Mouse (Mus musculus) mammary gland, adult 2 months (tissue): ENCODE data around the gene Phka1. TPM values are rescaled to one million over a fixed set of nuclear protein-coding genes. Genes with fewer than 3 reads are reported as not detected.

Experiments used
- polyA plus RNA-seq: library from polyadenylated mRNA; depleted of rRNA; stranded (reverse); fragments of >200 nt; gene quantifications from 2 replicates; pipeline ENCODE4 v1.2.3, GENCODE M21; 2012; ENCODE audit warnings: low replicate concordance; rRNA removed

Phka1 gene
- 4.4 and 41.8 TPM in 2 replicates for polyA plus RNA-seq

DNA sequence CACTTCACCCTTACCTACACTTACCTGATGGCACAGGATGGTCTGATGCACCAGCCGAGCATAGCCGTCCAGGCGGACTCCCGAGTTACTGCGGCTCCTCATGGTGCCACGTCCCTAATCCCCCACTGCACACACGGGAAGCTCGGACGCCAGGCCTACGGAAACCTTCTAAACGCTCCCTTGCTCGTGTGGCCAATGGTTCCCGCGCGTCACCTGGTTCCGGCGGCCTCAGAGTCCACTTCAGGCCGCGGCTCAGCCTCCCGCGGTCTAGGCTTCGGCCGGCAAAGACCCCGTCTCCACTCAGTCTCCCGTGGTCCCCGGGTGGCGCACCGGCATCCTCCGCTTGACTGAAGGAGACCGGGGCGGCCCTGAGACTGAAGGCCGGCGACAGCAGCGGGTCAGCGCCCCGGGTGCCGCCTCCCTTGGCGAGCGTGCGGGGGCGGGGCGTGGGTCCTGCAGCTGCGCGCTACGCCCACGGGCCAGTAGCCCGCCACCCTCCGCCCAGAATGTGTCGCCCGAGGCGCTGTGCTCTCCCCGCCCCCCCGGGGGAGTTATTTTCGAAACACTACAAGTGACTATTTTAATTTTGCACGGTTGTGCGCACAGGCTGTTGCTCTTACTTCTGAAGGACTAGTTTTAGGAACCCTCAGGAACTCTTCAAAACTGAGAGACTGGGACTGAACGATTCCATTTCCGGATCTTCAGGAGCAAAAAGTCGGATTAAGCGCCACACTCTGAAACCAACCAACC lies at the start of gene Phka1:
Gene Phka1, minus strand, starts transcription at position 424 of the 750 bp plus-strand sequence.

DNA sequence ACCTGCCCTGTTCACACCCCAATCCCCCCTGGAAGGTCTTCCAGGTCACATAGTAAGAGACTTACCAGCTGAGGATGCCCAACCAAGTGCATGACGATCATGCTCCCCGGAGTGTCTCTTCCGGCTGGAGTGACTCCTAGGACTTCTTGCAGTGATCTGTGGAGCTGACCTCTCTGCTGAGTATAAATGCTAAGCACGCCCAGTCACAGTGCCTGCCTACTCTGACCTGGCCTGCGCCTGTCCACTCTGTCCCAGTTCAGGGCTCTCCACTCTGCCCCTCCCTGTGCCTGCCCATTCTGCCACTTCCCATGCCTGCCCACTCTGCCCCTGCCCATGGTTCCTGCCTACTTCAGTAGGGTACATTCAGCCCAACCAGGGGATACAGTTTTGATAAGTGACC lies 42.8 kb upstream of the Phka1 start, which contains the start of gene Gm3880:
Gene Gm3880, minus strand, starts transcription at position 101 of the 400 bp plus-strand sequence.

DNA sequence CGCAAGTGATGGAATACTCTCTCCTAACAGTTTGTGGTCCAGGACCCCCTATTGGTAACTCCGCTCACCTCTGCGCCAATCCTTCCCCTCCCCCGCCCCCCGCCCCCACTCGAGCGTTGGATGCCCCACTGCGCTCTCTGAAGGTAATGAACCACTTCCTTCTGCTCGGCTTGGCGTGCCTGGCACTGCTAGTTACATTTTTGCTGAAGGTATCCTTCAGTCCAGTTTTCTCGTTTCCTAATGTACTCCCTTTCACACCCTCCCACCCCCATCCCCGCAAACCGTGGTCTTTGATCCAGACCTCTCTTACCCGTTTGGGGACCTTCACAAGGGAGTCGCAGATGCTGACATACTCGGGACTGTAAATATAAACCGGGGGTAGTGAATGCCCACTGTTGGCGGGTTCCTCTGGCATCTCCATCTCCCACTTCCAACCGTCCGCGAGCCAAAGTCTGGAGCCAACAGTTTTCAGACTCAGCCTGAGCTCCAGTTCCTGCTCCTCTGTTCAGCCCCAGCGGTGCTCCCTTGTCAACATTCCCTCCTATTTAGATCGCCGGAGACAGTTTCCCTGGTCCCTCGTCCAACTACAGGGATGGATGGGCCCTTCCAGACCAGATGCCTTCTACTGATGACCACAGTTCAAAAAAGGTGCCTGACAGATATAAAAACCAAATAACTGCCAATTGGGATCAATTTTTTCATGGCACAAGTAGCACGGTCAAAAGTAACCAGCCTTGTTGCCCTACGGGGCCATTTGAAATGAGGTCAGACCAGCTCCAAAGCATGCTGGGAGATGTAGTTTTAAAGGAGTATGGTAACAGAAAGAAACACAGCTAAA lies 139.2 kb downstream of the Phka1 start, which contains the start of gene Hdac8:
Gene Hdac8, minus strand, starts transcription at position 716 of the 838 bp plus-strand sequence.

Other genes with a start within 250 kb of the Phka1 start
- 2.8 and 4.3 TPM in 2 replicates for gene Hdac8, start 138.9 kb downstream of the Phka1 start, polyA plus RNA-seq
- gene Gm3880, start 42.7 kb upstream of the Phka1 start, polyA plus RNA-seq = not detected in 2 replicates
- gene Gm9112, start 63.4 kb upstream of the Phka1 start, polyA plus RNA-seq = not detected in 2 replicates
- gene Dmrtc1b, start 63.6 kb upstream of the Phka1 start, polyA plus RNA-seq = not detected in 2 replicates
- not detected in 2 replicates for gene Dmrtc1c1, start 158.7 kb upstream of the Phka1 start, polyA plus RNA-seq
- gene Dmrtc1c2, start 210.4 kb upstream of the Phka1 start, polyA plus RNA-seq = 0.22 TPM in 1 of 2 replicates, not detected in the other
- not detected in 2 replicates for gene 1700031F05Rik, start 223.7 kb upstream of the Phka1 start, polyA plus RNA-seq